Mouse (Mus musculus) lung, postnatal 0 days (tissue): Measurements from ENCODE around the gene Lhfpl3.

ENCODE experiments used
- CTCF ChIP-seq: IDR thresholded peaks from 2 replicates; pipeline ENCODE4 v1.5.1; 2016; ENCODE audit warnings: antibody characterized with exemption, mild to moderate bottlenecking
- EP300 ChIP-seq: IDR thresholded peaks from 2 replicates; pipeline ENCODE4 v1.6.1; 2016; ENCODE audit warnings: antibody characterized with exemption, mild to moderate bottlenecking, control low read depth

DNA sequence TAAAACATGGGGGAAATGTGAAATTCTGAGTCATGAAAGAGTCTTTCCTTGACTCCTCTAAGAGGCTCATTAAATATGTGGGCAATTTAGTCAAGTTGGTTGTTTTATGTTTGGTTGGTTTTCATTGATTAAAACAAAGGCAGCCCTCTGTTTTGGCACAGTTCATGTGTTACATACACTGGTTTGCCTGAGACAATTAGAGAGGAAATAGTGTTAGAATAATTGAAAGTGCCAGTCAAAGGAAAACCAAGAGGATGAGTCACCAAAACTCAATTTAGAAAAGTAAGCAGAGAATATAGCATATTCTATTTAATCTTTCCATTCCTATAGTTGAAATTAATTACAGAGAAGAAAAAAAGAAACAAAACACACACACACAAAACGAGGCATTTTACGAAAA lies 240.9 kb downstream of the Lhfpl3 start:
- no peak for TF ChIP-seq CTCF
- no peak for TF ChIP-seq EP300
